Mouse (Mus musculus) kidney, embryonic 15.5 days (tissue): ENCODE results near the gene Ank3. TPM values are rescaled to one million over a fixed set of nuclear protein-coding genes. Genes with fewer than 3 reads are reported as not detected.

Source experiments
- ATAC-seq: fragments of 200-750 bp; cut with Nextera tagmentation; replicated peaks from 2 replicates; pipeline ENCODE4 v1.8.0; 2017; ENCODE audit warnings: moderate TSS enrichment; ENCODE audit not compliant: low FRiP score
- H3K27ac ChIP-seq: fragments of 300-500 bp; sonication (generic); 2 replicates; pipeline ENCODE4 v1.5.1; 2015; ENCODE audit warnings: mild to moderate bottlenecking, inconsistent platforms
- H3K27me3 ChIP-seq: fragments of 300-500 bp; sonication (generic); 2 replicates; pipeline ENCODE4 v1.6.1; 2015; ENCODE audit warnings: inconsistent platforms
- H3K36me3 ChIP-seq: fragments of 300-500 bp; sonication (generic); 2 replicates; pipeline ENCODE4 v1.6.1; 2015; ENCODE audit warnings: inconsistent platforms
- H3K4me1 ChIP-seq: fragments of 300-500 bp; sonication (generic); 2 replicates; pipeline ENCODE4 v1.6.1; 2015; ENCODE audit warnings: inconsistent platforms
- H3K4me2 ChIP-seq: fragments of 300-500 bp; sonication (generic); 2 replicates; pipeline ENCODE4 v1.6.1; 2015; ENCODE audit warnings: moderate library complexity, mild to moderate bottlenecking, inconsistent platforms
- H3K4me3 ChIP-seq: fragments of 300-500 bp; sonication (generic); replicated peaks from 2 replicates; pipeline ENCODE4 v1.5.1; 2015; ENCODE audit warnings: mild to moderate bottlenecking, inconsistent platforms
- H3K9ac ChIP-seq: fragments of 300-500 bp; sonication (generic); 2 replicates; pipeline ENCODE4 v1.6.1; 2015; ENCODE audit warnings: mild to moderate bottlenecking, inconsistent platforms
- H3K9me3 ChIP-seq: fragments of 300-500 bp; sonication (generic); replicated peaks from 2 replicates; pipeline ENCODE4 v1.6.1; 2016; ENCODE audit warnings: inconsistent platforms
- WGBS: fragments of 180-500 bp; shearing (Covaris S2); methylation state at CpG from one replicate; pipeline ENCODE4 v1.1.7; 2015; ENCODE audit warnings: mixed read lengths; 5-methylcytosine and 5-hydroxymethylcytosine counted together
- polyA plus RNA-seq: library from polyadenylated mRNA; unstranded; fragments of >200 nt; fragmentation: Nextera tagmentation; extraction: Ambion mirVana; gene quantifications from 2 replicates; pipeline ENCODE4 v1.2.1, GENCODE M21; 2015

The Ank3 gene
- polyA plus RNA-seq, 1 experiment from 2014 or later, result 47.9 TPM

- Histone ChIP-seq H3K27ac (no peak overlapping the region), H3K36me3 (no peaks in the 10 kb centered on the region), H3K27me3 (no peaks in the 10 kb centered on the region), H3K4me1 (peaks cover 14% of the 10 kb centered on the region), H3K9me3 (no peaks in the 10 kb centered on the region), H3K4me3 (no peak overlapping the region), H3K9ac (no peak overlapping the region), H3K4me2 (peak overlapping the region; percentile 32; the same call in 1 of the 2 replicates)
- 40% methylated on average over 10 of the region's 10 CpGs for WGBS
- 0 out of 2 replicates have a peak, but pooled peaks have one; percentile 18 for ATAC-seq
These were observed 662.1 kb downstream of the Ank3 start for GRCm38 (mm10) chr10:70060689-70061081.

DNA sequence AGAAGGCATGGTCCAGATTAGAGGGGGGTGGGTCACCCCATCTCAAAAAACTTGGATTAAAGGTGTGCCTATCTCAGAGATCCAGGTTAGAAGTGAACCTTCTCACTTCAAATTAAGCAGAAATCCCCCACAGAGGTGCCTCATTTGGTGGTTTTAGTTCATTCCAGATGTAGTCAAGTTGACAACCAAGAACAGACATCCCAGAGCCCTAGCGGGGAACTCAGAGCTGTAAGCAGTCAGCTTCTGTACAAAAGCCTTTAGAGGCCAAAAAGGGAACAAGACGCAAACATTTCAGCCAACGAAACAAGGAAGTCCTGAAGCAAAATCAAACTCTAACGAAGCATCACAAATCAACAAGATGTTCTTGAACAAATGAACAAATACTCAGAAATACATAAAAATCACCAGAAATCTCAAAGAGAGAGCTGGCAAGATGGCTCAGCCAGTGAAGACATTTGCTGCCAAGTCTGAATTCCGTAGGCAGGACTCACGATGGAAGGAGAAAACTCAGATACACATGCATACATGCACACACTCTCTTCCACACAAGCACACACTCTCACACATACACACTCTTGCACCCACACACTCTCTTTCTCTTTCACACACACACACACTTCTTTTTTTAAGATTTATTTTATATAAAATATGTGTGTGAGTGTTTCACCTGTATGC, 665.4 kb downstream of the Ank3 start:
- WGBS, result 89% methylated on average over 6 of the region's 6 CpGs
- Histone ChIP-seq H3K9ac (no peak overlapping the region), H3K4me3 (no peak overlapping the region), H3K36me3 (no peaks in the 10 kb centered on the region), H3K4me1 (peaks cover 6% of the 10 kb centered on the region), H3K27ac (no peak overlapping the region), H3K27me3 (no peaks in the 10 kb centered on the region), H3K9me3 (no peaks in the 10 kb centered on the region), H3K4me2 (no peak overlapping the region)
- no peak for ATAC-seq

GRCm38 (mm10) chr10:70065191-70065590, 666.6 kb downstream of the Ank3 start:
- Histone ChIP-seq H3K4me3 (no peak overlapping the region), H3K27me3 (no peaks in the 10 kb centered on the region), H3K9me3 (no peaks in the 10 kb centered on the region), H3K9ac (no peak overlapping the region), H3K4me2 (no peak overlapping the region), H3K4me1 (peaks cover 2% of the 10 kb centered on the region), H3K36me3 (no peaks in the 10 kb centered on the region), H3K27ac (no peak overlapping the region)
- ATAC-seq, result no peak
- 80% methylated on average over 3 of the region's 3 CpGs for WGBS

DNA sequence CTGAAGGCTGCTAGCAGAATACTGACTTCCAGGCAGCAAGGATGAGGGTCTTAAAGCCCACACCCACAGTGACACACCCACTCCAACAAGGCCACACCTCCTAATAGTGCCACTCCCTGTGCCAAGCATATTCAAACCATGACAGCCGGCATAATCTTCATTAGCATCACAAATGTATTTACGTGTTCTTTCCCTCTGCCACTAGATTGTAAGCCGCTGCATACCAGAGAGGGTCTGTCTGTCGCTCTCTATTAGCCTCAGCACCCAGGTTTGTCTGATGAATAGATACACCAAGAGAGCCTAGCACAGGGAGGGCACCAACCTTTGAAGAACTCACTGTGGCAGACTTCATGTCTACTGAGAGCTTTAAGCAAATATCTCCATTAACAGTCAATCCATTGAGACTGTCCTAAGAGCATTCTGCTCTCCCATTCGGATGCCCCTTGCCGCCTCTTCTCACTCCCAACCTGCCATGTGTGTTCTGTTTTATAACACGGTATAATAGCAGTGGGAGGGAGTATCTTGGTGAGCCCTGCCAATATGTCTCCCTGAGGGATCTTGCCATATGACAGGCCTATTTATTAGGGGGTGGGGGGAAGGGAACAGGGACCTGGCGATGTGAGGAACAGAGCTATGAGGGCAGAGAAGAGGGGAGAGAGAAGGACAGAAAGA, 668.1 kb downstream of the Ank3 start:
- WGBS, result 64% methylated on average over 8 of the region's 8 CpGs
- H3K36me3 ChIP-seq, result no peaks in the 10 kb centered on the region
- no peak overlapping the region for H3K4me3 ChIP-seq
- H3K4me2 ChIP-seq, result no peak overlapping the region
- H3K4me1 ChIP-seq, result no peaks in the 10 kb centered on the region
- no peaks in the 10 kb centered on the region for H3K27me3 ChIP-seq
- H3K9me3 ChIP-seq, result no peaks in the 10 kb centered on the region
- ATAC-seq, result no peak
- no peak overlapping the region for H3K27ac ChIP-seq
- H3K9ac ChIP-seq, result no peak overlapping the region

DNA sequence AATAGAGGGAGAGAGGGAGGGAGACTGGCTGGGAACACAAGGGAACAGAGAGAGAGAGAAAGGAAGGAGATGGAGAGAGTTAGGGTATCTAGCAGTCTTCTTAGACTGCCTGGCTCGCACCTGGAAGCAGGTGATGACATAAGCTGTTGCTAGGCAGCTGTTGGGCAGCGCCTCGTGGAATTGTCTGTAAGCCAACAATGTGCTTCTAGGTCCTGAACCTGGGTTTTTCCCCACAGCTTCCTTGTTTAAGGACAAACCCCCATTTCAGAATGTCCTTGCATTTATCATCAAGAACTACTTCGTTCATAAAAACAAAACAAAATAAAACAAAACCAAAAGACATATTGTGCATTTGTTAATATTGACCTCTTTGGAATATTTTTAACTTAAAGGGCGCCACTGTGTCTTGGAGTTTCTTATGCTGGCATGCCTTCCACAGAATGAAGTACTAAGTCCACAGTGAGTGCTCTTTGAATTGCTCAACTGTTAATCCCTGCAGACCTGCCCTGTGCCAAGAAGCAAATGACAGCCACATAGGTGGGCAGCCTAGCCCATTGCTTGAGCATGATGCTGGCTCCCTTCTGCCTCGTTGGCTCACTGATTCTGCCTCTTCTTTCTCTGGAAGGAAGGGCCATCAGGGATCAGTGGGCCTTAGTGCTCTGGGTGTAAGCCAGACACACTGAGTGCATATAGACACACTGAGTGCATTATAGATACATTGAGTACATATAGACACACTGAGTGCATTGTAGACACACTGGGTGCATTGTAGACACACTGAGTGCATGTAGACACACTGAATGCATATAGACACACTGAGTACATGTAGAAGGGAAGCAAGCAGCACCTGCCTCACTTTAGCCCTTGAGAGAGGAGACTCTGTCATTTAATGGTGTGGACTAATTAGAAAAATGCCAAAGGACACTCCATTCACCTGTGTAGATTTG, 668.9 kb downstream of the Ank3 start:
- no peaks in the 10 kb centered on the region for H3K27me3 ChIP-seq
- H3K9me3 ChIP-seq, result no peaks in the 10 kb centered on the region
- no peaks in the 10 kb centered on the region for H3K4me1 ChIP-seq
- no peak overlapping the region for H3K4me3 ChIP-seq
- no peak overlapping the region for H3K9ac ChIP-seq
- WGBS, result 69% methylated on average over 6 of the region's 6 CpGs
- no peak overlapping the region for H3K27ac ChIP-seq
- ATAC-seq, result no peak
- H3K4me2 ChIP-seq, result no peak overlapping the region
- H3K36me3 ChIP-seq, result no peaks in the 10 kb centered on the region

DNA sequence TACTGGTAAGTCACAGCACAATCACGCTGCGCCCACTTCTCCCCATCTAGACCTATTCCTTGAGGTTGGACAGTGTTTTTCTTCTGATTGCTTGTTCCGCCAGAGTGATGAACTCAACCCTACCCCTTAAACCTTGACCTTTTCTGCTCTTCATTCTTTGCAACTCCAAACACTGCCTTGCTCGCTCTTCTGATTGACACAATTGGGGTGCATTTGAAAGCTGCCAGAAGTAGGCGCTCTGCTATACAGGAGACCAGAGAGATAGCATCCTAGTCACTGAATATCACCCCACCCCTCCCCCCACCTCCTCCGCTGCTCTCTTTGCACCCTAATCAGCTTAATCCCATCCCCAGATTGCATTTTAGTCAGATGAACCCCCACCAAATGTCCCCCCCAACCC, 670.7 kb downstream of the Ank3 start:
- H3K9me3 ChIP-seq, result no peaks in the 10 kb centered on the region
- H3K4me2 ChIP-seq, result no peak overlapping the region
- no peaks in the 10 kb centered on the region for H3K36me3 ChIP-seq
- WGBS, result 60% methylated on average over 6 of the region's 6 CpGs
- H3K4me3 ChIP-seq, result no peak overlapping the region
- no peak for ATAC-seq
- H3K9ac ChIP-seq, result no peak overlapping the region
- no peak overlapping the region for H3K27ac ChIP-seq
- H3K27me3 ChIP-seq, result no peaks in the 10 kb centered on the region
- H3K4me1 ChIP-seq, result no peaks in the 10 kb centered on the region

DNA sequence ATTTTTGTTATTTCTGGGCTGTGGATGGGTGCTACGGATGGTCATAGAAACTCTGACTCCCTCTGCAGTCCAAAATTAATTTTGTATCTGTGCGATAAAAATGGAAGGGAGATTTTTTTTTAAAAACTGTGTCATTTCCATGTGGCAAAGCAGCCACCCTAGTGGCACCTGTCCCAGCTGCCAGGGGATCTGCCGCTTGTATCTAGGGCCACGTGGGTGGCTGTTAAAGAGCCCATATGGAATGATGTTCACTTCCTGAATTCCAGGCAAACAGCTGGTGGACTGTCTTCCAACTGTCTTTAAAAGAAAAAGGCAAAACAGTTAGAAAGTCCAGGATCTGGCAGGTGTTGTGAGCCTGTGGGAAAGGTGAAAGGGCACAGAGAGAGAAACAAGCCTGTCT, 672.8 kb downstream of the Ank3 start:
- Histone ChIP-seq H3K36me3 (no peaks in the 10 kb centered on the region), H3K27ac (no peak overlapping the region), H3K9ac (no peak overlapping the region), H3K4me3 (no peak overlapping the region), H3K9me3 (no peaks in the 10 kb centered on the region), H3K4me1 (no peaks in the 10 kb centered on the region), H3K27me3 (no peaks in the 10 kb centered on the region), H3K4me2 (no peak overlapping the region)
- no peak for ATAC-seq
- 89% methylated on average over 4 of the region's 4 CpGs for WGBS

Other genes starting within 250 kb of the Ank3 start
- 21.8 and 24.9 TPM in 2 replicates for gene Rhobtb1, start 247.3 kb upstream of the Ank3 start, polyA plus RNA-seq
- gene A930033H14Rik, start 185.7 kb upstream of the Ank3 start, polyA plus RNA-seq, result 2.0 and 2.2 TPM in 2 replicates
- 490 and 496 TPM in 2 replicates for gene Cdk1, start 45.8 kb upstream of the Ank3 start, polyA plus RNA-seq